Mouse (Mus musculus): ENCODE data around the gene Csnk2a2. TPM values are rescaled to one million over a fixed set of nuclear protein-coding genes. Genes with fewer than 3 reads are reported as not detected.

The Csnk2a2 gene
- polyA plus RNA-seq (2017; shearing (Covaris generic)): 36.2 TPM

DNA sequence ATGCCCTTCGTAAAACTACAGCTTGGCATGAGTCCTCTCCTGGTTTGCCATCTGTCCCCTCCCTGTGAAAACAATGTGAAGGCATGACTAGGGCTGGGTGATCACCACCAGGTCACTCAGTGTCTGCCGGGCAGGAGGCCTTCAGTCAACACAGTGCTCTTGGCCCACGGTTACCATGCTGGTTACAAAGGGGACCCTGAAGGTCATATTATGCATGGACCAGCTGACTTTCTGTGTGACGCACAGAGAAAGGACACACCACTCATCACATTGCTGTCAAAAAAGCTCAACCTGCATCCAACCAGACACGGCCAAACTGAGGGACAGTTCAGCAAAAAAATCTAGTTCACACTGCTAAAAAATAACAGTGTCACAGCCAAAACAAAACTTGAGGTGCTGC lies at the start of gene Csnk2a2:
Gene Csnk2a2, minus strand, starts transcription at position 34 of the 400 bp plus-strand sequence.

DNA sequence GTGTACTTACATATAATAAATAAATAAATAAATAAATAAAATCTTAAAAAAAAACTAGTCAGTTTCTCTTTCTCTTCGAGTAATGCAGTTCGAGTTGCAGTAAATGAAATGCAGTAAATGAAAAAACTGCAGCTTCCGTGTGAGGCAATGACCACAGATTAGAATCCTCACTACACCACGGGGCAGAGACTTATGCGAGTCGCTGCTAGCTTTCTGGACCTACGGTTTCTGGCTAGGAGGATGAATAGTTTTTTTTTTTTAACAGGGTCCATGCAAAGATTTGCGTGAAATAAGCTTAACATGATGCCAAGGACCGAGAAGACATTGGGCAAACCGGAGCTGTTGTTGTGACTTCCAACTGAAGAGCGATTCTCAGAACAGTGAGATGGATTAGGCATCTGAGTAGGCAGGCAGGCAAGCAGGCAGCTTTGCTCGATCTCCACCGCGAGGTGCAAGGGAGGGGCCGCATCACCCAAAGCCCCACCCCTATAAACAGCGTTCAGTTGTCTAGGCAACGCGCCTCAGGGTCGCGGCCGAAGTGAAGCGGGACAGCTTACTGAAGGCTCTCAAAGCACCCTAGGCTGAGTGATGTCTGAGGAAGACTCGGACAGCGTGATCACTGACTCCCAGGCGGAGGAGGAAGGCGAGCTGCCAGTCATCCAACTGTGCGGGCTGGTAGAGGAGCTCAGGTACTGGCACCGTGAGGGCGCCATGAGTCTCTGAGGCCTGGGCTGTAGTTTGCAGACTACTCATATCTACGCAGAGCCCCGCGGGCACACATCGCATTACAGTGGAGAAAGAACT lies 43.9 kb upstream of the Csnk2a2 start, which contains the start of gene Ccdc113:
Gene Ccdc113, plus strand, starts transcription at position 502 of the 804 bp plus-strand sequence.

DNA sequence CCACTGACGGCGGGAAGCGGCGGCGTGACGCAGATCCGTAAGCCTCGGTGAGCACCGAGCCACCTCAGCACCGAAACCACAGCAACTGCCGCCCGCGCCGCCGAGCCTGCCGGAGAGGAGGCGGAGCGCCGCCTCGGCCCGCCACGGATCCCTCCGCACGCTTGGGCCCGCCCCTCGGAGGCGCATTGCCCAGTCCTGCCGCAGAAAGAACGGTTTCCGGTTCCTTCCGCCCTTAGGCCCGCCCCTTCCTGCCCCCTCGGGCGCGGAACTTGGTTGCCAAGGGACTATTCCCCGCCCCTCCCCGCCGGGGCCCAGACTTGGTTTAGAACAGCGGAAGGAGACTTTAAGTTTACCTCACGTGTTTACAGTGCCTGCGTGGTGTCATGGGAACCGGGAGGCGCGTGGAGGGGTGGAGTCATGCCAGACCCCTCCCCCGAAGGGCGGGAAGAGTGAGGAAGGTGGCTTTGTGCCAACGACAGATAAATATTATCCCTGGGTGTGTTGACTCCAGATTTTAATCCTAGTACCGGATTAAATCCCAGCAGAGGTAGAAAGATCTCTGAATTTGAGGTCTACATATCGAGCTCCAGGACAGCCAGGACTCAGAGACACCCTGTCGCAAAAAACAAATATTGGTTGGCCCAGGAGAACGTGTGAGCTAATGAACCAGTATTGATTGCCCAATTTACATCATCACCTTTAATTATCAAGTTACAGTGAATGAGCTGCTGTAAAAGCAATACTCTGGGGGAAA lies 55.0 kb downstream of the Csnk2a2 start, which contains the start of gene Cfap20:
Gene Cfap20, minus strand, starts transcription at position 184 of the 754 bp plus-strand sequence.

Other genes with a start within 250 kb of the Csnk2a2 start
- gene Cngb1, start 183.5 kb downstream of the Csnk2a2 start, polyA plus RNA-seq (2017; shearing (Covaris generic)): 0.36 TPM
- gene Tepp, start 179.5 kb downstream of the Csnk2a2 start, polyA plus RNA-seq (2017; shearing (Covaris generic)): not detected
- 8.0 TPM for gene Zfp319, start 158.1 kb downstream of the Csnk2a2 start, polyA plus RNA-seq (2017; shearing (Covaris generic))
- gene Usb1, start 157.8 kb downstream of the Csnk2a2 start, polyA plus RNA-seq (2017; shearing (Covaris generic)): 41.4 TPM
- gene Mmp15, start 137.8 kb downstream of the Csnk2a2 start, polyA plus RNA-seq (2017; shearing (Covaris generic)): 2.6 TPM
- 42.0 TPM for gene Cfap20, start 55.2 kb downstream of the Csnk2a2 start, polyA plus RNA-seq (2017; shearing (Covaris generic))
- not detected for gene Ccdc113, start 44.0 kb upstream of the Csnk2a2 start, polyA plus RNA-seq (2017; shearing (Covaris generic))
- gene Prss54, start 86.3 kb upstream of the Csnk2a2 start, polyA plus RNA-seq (2017; shearing (Covaris generic)): not detected
- 5.3 TPM for gene Gins3, start 143.4 kb upstream of the Csnk2a2 start, polyA plus RNA-seq (2017; shearing (Covaris generic))
- gene Ndrg4, start 186.9 kb upstream of the Csnk2a2 start, polyA plus RNA-seq (2017; shearing (Covaris generic)): 0.37 TPM
- 88.3 TPM for gene Setd6, start 225.8 kb upstream of the Csnk2a2 start, polyA plus RNA-seq (2017; shearing (Covaris generic))